Mouse (Mus musculus) embryonic fibroblast, embryonic 13.5 days (primary cell): ENCODE results near the gene Slfn2.

ENCODE experiments used
- CTCF ChIP-seq: IDR thresholded peaks from 2 replicates; pipeline ENCODE4 v1.5.1; 2011; ENCODE audit warnings: mild to moderate bottlenecking, control low read depth, low read length, moderate library complexity, borderline replicate concordance; ENCODE audit not compliant: insufficient read depth
- POLR2A ChIP-seq: IDR thresholded peaks from 2 replicates; pipeline ENCODE4 v1.6.1; 2011; ENCODE audit warnings: low read depth, mild to moderate bottlenecking, control low read depth, low read length, moderate library complexity

- TF ChIP-seq CTCF (no peak), POLR2A (no peak)
Observed at GRCm38 (mm10) chr11:83060412-83061020, 4.4 kb upstream of the Slfn2 start.
